Mouse (Mus musculus): Measurements from ENCODE around the gene Hid1.

The Hid1 gene

GRCm38 (mm10) chr11:115374695-115375425 is 7.3 kb upstream of the Hid1 start:
- DNase-seq = peak; percentile 34

GRCm38 (mm10) chr11:115373805-115374694 is 6.5 kb upstream of the Hid1 start:
- DNase-seq = peak; percentile 74

GRCm38 (mm10) chr11:115372737-115373136 is 5.2 kb upstream of the Hid1 start:
- no peak for DNase-seq

- no peak for DNase-seq
These were observed 4.5 kb upstream of the Hid1 start for GRCm38 (mm10) chr11:115372015-115372414.

GRCm38 (mm10) chr11:115371354-115371753 is 3.8 kb upstream of the Hid1 start:
- DNase-seq = no peak

- no peak for DNase-seq
These were observed 2.8 kb upstream of the Hid1 start for GRCm38 (mm10) chr11:115370368-115370767.

- peak; percentile 72 for DNase-seq
These were observed 706 bp downstream of the Hid1 start for GRCm38 (mm10) chr11:115366706-115367394.

GRCm38 (mm10) chr11:115366039-115366705 is 1.4 kb downstream of the Hid1 start:
- no peak for DNase-seq

GRCm38 (mm10) chr11:115364136-115364535 is 3.4 kb downstream of the Hid1 start:
- no peak for DNase-seq

GRCm38 (mm10) chr11:115359726-115360125 is 7.8 kb downstream of the Hid1 start:
- no peak for DNase-seq

GRCm38 (mm10) chr11:115359293-115359692 is 8.3 kb downstream of the Hid1 start:
- no peak for DNase-seq

- peak; percentile 60 for DNase-seq
These were observed 9.1 kb downstream of the Hid1 start for GRCm38 (mm10) chr11:115358468-115358867.

GRCm38 (mm10) chr11:115354183-115354582 is 13.4 kb downstream of the Hid1 start:
- peak; percentile 59 for DNase-seq

- no peak for DNase-seq
These were observed 14.2 kb downstream of the Hid1 start for GRCm38 (mm10) chr11:115353375-115353774.

- no peak for DNase-seq
These were observed 17.6 kb downstream of the Hid1 start for GRCm38 (mm10) chr11:115349976-115350375.

GRCm38 (mm10) chr11:115348681-115349248 is 18.8 kb downstream of the Hid1 start:
- no peak for DNase-seq

GRCm38 (mm10) chr11:115345515-115345914 is 22.0 kb downstream of the Hid1 start:
- no peak for DNase-seq

- DNase-seq = no peak
These were observed 22.6 kb downstream of the Hid1 start for GRCm38 (mm10) chr11:115344967-115345366.

GRCm38 (mm10) chr11:115341866-115342265 is 25.7 kb downstream of the Hid1 start:
- DNase-seq = no peak

GRCm38 (mm10) chr11:115341246-115341645 is 26.3 kb downstream of the Hid1 start:
- no peak for DNase-seq

GRCm38 (mm10) chr11:115337826-115338225 is 29.7 kb downstream of the Hid1 start:
- DNase-seq = no peak

GRCm38 (mm10) chr11:115337350-115337749 is 30.2 kb downstream of the Hid1 start:
- DNase-seq = no peak

Measured in right cerebral cortex, postnatal 25 days (tissue).